Mouse (Mus musculus): ENCODE data around the gene Rai14.

The Rai14 gene

DNA sequence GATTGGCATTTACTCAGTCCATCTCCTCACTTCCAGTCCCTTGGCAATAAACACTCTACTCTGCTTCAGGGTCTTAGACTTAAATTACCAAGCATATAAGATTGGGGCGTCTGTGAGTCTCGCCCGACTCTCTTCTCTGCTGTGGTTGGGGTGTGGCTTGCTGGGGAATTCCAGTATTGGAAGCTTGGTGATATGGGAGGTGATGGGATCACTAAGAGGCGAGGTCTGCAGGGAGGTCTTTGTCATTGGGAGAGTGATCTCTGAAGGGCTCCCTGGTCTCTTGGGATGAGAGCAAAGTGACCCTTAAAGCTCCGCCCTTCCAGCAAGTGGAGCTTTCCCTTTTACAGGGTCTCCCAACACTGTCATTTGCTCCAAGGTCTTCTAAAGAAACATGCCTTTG is 23.5 kb downstream of the Rai14 start:
- DNase-seq (ENCODE audit: low spot score in 2 of 2) = no peak

DNA sequence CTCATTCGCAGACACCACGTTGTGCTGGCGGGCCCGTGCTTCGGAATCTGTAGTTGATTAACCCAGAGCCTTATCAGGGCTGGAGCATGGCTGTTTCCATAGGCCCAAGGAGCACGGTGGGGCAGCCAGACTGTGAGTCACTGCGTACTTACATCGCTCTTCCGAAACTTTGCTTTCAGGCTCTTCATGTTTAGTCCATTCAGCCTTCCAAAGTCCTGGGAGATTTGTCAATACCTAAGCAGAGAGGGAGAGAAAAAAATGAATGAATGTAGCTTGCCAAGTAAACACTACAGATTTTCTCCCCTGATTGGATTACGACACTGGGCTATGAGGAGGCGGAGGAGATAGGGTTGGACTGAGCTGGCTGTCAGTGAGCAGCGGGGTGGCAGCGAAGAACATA is 24.2 kb downstream of the Rai14 start:
- no peak for DNase-seq (ENCODE audit: low spot score in 2 of 2)

DNA sequence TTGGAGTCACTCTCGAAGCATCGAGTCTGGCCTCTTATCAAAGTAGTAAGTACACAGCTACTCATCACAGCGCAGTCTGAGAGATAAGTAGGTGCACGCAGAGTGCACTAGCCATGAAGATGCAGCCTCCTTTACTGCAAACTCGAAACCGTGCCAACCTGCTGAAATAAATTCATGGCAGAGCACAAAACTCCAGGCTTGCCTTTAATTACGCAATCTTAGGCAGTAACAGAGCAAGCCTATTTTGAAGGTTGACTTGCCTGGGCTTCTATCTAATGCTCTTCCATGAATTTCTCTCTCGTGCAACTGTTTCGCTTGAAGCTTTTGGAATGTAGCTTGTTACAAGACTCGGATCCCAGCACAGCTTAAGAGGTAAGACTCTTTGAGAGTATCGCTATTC is 25.1 kb downstream of the Rai14 start:
- DNase-seq (ENCODE audit: low spot score in 2 of 2) = no peak

DNA sequence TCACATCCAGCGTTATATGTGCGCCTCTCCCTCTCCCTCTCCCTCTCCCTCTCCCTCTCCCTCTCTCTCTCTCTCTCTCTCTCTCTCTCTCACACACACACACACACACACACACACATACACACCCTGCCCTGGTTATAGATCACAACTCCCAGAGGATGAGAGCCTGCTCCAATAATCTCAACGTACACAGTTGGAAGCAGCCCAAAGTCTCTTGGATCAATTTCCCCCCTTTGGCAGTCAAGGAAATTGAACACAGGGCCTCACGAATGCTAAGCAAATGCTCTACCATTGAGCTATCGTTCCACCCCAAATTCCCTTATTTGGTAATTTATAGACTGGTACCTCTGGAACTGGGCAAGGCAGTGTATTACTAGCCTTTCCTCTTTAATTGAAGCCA is 25.7 kb downstream of the Rai14 start:
- DNase-seq (ENCODE audit: low spot score in 2 of 2) = no peak

DNA sequence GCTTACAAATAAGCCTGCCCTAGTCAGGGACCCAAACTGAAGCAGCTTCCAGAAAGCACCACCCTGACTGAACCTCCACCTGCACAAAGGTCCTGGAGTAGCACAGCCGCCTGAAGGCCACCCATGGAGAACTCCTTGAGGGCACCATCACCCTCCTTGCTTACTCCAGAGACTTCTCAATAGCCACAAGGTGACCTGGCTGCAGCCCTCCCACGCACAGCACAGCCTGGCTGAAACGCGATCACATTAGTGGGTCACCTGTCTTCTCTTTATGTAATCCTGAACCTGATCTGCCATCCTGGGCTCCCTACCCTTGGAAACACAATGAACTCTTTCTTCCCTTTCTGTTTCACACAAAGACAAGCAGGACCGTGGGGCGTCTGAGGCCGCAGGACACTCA is 27.1 kb downstream of the Rai14 start:
- no peak for DNase-seq (ENCODE audit: low spot score in 2 of 2)

DNA sequence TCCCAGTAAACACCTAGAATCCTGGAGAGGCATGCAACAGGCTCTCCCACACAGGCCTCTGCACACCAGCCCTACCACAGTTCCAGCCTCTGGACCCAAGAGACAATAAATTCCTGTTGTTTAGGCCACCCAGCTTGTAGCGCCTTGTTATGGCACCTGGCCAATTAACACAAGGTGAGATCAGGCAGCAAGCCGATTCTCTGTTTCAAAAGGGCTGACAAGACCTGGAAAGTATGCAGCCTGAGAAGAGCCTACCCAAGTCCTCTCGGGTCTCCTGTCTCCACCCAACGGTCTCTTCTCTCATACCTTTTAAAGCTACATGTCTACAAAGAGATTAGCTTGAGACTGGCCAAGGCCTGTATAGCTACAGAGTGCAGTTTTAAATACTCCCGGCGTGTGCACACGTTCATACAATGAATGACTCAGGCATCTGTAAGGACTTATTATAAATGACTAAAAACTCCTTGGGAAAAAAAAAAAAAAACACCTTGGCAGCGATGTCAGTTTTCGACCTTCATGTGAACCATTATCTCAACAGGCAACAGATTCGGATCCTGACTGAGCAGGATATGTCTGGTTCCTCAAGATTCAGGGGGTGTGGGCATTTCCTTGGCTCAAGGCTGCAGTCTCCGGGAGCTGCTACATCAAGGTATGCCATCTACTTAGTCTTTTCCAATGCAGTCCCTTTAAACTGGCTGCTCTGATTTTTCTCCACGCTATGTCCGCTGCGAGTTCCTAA is 28.6 kb downstream of the Rai14 start:
- no peak for DNase-seq (ENCODE audit: low spot score in 2 of 2)

DNA sequence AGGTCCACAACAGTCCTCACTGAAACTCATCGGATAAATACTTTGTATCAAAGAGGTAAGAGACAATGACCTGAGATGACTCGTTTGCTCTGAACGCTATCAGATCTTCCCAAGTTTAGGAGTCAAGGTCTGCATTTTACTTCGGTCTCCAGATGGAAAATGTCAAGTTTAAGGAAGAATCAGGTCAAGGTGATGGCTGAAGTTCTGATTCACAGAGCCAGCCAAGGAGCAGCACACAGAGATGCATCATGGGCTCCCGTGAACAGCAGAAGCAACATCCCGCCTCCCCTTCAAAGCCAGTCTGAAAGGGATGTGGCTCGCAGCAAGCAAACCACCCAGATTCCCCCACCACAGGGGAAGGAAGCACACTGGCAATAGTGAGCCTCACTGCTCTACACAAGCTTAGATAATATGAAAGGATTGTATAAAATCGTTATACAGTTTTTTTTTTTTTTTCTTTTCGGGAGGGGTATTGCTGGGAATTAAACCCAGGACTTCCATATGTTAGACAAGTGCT is 30.7 kb downstream of the Rai14 start:
- DNase-seq (ENCODE audit: low spot score in 2 of 2) = no peak

DNA sequence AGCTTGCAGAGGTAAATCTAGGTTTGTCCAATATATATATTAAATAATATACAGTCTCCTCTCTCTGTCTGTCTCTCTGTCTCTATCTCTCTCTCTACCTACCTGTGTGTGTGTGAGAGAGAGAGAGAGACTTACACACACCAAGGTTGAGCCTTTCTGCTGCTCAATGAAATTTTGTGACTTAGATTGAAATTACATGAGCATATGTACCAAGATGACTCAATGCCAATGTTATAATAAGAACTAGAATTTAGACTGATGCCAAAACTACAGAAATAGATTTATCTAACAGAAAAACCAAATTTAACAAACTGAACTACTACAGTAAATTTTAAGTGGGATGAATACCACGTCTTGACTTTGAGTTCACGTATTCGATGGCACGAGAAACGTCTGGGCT is 33.9 kb downstream of the Rai14 start:
- DNase-seq (ENCODE audit: low spot score in 2 of 2) = no peak

DNA sequence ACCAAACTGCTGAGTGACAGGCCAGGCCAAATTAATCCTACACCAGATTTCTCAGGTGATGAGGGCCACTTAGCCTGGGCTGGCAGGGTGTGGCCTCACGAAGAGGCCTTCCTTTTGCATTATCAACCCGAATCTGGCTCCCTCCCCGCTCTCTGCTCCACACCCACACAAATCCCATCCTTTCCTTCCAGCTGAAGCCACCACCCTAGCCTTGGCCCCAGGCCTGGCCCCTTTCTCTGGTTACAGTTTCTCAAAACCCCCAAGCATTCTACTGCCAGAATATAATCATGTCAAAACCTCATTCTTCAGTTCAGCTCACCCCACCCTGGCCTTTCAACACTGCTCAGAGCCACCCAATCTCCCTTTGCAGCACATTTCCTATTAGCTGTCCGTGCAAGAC is 34.9 kb downstream of the Rai14 start:
- DNase-seq (ENCODE audit: low spot score in 2 of 2) = no peak

DNA sequence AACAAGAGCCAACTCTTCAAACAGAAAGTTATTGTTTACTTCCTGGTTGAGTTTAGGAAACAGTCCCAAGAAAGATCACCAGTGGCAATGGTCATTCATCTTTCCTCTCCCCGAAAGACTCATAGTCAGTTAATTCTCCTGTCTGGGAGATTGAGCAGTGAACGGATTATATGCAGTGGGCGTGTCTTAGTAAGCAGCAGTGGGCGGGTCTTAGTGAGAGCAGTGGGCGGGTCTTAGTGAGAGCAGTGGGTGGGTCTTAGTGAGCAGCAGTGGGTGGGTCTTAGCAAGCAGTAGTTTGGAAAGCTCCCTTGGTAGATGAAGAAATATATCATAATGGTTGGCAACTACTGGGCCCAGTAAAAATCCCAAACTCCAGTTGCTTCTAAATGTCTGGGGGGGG is 38.6 kb downstream of the Rai14 start:
- DNase-seq (ENCODE audit: low spot score in 2 of 2) = no peak

DNA sequence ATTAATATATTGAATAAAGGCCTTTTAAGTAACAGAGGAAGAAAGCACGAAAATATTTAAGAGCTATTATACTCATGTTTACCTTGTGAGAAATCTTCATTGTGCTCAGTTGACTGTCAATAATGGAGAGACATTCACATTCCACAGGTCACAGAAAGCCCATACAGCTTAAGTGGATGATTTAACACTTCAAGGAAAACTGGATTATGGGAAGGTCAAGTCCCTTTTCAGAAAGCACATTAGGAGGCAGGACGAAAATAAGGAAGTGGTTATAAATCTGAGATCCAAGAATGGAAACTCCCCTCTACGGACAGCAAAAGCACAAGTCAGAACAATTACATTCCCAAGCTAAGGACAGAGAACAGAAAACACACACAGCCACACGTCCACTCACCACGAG is 41.5 kb downstream of the Rai14 start:
- DNase-seq (ENCODE audit: low spot score in 2 of 2) = no peak

DNA sequence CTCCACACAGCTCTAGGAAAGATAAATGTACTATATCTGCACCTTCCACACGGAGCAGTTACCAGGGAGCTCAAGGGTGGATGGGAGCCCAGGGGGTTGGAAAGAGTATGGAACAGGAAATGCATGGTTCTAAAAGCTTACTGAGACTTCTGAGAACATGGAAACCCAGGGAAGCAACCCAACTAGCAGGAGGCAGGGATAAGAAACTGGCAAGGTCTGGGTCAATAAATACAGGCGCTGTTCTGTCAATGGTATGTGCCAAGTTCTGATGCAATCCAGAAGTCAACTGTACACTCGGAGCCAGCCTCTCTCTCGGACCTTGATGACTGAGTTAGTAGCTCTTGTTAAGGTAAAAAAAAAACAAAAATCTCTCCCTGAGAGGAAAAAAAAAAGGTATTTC is 42.6 kb downstream of the Rai14 start:
- no peak for DNase-seq (ENCODE audit: low spot score in 2 of 2)

DNA sequence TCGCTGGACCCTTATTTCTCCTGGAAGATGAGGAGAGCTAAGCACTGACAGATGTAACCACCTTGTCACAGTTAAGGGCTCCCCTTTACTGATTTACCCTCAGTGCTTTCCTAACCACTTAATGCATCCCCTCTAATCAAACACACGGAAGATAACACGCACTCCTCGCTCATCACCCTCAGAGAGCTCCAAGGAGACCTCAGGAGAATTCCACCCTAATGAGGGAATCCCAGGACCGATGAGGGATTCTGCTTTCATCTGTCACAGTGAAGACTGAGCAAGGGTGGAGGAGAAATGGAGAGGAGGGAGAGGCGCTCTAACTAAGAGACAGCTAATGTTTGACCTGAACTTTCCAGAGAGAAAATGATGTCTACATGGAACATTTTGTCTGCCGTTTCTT is 44.3 kb downstream of the Rai14 start:
- no peak for DNase-seq (ENCODE audit: low spot score in 2 of 2)

DNA sequence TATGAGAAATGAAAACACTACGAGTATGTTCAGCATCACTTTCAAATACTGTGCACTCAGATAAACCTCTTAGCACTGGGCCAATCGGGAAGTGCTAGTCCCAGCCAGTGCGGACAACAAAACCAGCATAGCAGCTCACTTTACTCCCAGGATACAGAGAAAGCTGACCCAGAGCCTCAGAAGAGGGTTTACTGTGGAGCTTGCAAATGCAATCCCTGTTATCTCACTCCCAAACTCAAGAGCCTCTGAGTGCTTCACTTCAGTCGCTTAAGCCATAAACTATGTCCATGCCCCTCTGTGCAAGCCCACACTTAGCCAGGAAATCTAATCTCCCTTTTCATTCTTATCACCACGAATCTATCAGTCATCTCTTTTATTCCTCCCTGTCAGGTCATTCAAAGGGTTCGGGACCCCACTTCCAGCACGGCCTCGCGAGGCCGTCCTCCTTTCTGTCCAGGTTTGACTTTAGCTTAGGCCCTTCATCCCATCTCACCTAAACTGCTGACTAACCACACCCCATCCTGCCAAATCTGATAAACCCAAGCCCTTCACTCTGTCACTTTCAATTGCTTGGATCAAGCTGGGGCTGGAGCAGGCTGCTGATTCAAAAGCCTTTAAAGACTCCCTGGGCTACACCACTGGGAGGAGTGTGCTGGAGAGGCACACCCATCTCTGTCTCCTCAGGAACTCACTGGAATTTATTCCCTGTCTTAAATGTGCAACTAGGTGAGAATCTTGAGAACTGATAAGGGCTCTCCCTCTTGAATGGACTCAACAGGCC is 46.1 kb downstream of the Rai14 start:
- no peak for DNase-seq (ENCODE audit: low spot score in 2 of 2)

DNA sequence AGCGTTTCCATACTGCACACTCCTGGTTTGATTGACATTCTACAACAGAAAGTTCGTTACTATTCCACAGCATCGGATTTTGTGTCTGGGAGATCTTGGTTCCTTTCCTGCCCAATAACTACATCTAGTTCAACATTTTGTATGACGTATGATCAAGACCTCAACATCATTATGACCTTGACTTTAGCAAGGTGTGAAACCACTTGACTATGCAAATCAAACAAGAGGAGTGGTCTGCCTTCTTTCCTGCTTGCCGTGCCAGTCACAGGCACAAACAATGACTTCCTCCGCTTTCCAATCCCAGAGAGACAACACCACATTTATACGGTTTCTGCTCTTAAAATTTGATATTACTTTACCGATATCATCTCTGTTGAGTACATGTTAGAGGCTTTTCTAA is 48.6 kb downstream of the Rai14 start:
- no peak for DNase-seq (ENCODE audit: low spot score in 2 of 2)

DNA sequence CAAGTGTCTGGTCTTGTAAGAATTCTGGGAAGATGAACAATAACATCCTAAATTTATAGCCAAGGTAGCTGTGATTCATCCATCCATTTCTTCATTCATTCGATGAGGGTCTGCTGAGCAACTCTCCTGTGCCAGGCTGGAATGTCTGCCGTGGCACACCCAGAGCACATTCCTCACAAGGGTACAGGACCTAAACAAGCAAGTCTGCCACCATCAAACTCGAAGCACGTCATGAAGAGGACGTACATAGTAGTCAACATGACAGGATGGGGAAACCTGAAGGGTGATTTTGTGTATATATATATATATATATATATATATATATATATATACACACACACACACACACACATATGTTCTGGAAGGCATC is 49.9 kb downstream of the Rai14 start:
- no peak for DNase-seq (ENCODE audit: low spot score in 2 of 2)

DNA sequence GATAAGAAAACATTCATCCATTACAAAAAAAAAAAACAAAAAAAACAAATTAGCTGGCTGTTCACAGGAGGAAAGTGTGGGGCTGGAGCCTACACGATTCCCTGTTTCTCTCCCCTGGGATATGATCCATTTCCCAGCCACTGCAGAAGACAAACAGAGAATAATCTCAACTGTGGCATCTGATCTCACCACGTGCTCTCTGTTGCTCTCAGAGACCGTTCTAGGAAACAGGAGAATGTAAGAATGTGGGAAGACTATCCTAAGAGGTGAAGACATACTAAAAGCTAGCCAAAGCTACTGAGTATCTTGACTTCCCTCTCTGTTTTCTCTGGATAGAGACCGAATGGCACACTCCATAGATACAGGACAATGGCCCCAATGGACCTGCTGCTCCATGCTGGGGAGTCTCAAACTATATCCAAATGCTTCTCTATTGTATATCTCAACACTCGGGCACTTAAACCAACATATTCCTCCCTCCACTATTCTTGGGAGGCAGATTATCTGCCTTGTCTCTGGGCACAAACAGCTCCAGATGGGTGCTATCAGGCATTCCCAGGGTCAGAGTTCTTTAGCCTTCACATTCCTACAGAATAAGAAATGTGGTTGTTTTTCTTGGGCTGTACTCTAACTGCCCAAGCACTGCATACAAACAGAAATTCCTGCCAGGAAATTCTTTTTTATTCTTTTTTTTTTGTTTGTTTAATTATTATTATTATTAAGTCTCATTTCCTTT is 50.5 kb downstream of the Rai14 start:
- no peak for DNase-seq (ENCODE audit: low spot score in 2 of 2)

DNA sequence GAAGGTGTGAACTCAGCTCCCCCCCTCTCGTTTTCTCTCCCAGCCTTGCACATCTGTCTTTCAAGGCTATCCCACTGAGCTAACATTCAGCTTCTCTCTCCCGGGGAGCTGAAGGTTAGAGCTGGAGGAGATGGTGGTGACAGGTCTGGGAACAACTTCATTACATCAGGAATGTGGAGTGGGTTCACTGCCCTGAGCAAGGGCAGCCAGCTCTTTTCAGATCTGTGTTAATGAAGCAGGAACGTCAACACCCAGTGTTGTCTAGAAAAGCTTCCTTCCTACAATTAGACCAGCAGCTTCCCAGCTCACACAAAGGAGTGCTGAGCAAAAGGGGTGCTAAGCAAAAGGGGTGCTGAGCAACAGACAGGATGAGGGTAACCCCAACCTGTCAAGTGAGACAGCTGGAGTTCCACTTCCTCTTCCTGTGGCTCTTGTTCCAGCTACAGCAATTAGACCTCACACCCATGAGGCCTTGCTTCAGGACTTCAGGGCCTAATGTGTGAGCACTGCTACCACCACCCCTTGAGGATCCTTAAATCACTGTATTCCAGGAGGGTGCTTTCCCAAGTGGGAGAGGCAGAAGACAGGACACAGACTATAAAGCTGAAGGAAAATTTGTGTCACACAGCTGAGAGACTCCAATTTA is 52.3 kb downstream of the Rai14 start:
- peak; percentile 3 to 21 for DNase-seq (ENCODE audit: low spot score in 2 of 2)

DNA sequence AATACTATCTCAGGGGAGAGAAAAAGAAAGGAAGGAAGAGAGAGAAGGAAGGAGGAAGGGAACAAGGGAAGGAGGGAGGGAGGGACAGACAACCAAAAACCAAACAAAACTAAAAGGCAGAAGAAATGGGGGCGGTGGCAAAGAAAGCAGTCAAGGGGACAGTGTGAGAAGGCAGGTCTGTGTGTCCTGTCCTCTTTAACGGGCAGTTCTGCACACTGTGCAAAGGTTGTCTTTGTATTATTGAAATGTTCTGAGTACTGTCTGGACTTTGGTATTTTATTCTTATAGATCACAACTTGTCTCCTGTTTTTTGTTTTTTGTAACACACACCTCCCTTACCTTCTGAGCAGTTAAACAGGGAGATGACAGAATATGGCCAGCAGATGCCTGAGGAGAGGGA is 55.6 kb downstream of the Rai14 start:
- no peak for DNase-seq (ENCODE audit: low spot score in 2 of 2)

DNA sequence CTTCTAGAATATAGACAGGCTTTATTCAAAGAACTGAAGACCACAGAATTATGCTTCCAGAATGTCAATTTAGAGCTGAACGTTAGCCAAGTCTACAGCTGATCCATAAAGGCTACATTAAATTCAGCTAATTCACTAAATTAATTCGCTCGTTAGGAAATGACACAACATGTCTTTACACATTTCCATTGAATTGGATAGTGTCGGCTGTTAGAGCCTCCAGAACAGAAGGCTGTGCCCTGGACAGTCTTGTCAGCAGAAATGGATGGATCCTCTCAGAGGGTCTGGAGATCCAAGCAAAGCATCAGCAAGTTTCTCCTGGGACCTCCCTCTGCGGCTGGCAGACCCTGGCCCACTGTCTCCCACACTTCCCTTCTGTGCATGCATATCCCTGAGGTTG is 58.3 kb downstream of the Rai14 start:
- DNase-seq (ENCODE audit: low spot score in 2 of 2) = no peak

DNA sequence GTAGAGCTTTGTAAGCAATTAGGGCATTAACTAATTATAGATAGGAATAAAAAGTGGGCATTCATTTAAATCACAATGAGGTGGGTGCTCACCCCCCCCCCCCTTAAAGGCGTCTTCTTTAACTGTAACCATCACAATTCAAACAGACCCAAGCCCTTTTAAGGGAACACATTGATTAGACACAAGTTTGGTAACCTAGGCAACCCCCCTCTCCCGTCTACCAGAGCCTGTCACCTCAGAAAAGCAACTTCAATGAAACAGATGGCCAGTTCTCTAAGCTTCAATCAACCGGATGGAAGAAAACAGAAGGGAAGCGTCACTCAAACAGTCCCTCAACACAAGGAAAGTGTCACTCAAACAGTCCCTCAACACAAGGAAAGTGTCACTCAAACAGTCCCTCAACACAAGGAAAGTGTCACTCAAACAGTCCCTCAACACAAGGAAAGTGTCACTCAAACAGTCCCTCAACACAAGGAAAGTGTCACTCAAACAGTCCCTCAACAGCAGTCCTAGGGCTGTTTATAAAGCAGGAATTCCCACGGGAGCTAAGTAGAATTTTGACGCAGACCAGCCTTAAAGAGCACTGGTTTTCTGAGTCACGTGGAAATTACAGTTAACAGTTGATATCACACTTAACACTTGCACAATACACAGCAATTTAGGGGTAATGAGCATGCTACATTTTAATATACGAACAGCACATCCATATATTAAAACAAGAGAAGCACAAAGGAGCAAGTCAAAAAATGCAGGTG is 59.1 kb downstream of the Rai14 start:
- DNase-seq (ENCODE audit: low spot score in 2 of 2) = no peak

All from natural killer cell, adult 2 months (primary cell).